Mouse (Mus musculus) testis, adult 2 months (tissue): Measurements from ENCODE around the gene Boll. TPM values are rescaled to one million over a fixed set of nuclear protein-coding genes. Genes with fewer than 3 reads are reported as not detected.

Experiments used
- H3K27ac ChIP-seq: fragments of 200-500 bp; 2 replicates; pipeline ENCODE4 v1.5.1; 2012; ENCODE audit warnings: low read depth, low read length; ENCODE audit not compliant: control insufficient read depth, insufficient read depth
- H3K27me3 ChIP-seq: fragments of 200-500 bp; 2 replicates; pipeline ENCODE4 v1.6.1; 2012; ENCODE audit warnings: mild to moderate bottlenecking, low read length, moderate library complexity; ENCODE audit not compliant: control insufficient read depth, insufficient read depth
- H3K36me3 ChIP-seq: fragments of 200-500 bp; 2 replicates; pipeline ENCODE4 v1.6.1; 2012; ENCODE audit warnings: mild to moderate bottlenecking, low read length; ENCODE audit not compliant: control insufficient read depth, insufficient read depth
- H3K4me1 ChIP-seq: fragments of 200-500 bp; 2 replicates; pipeline ENCODE4 v1.6.1; 2012; ENCODE audit warnings: low read length; ENCODE audit not compliant: control insufficient read depth, insufficient read depth
- H3K4me3 ChIP-seq: fragments of 200-500 bp; 2 replicates; pipeline ENCODE4 v1.5.1; 2012; ENCODE audit warnings: low read depth, mild to moderate bottlenecking, low read length, moderate library complexity, mixed read lengths; ENCODE audit not compliant: control insufficient read depth
- CTCF ChIP-seq: fragments of 200-500 bp; IDR thresholded peaks from 2 replicates; pipeline ENCODE4 v1.5.1; 2012; ENCODE audit warnings: low read depth, mild to moderate bottlenecking, inconsistent platforms, low read length, moderate library complexity; ENCODE audit not compliant: control insufficient read depth, insufficient read depth, insufficient replicate concordance
- POLR2A ChIP-seq: fragments of 200-500 bp; IDR thresholded peaks from 2 replicates; pipeline ENCODE4 v1.6.1; 2012; ENCODE audit warnings: low read depth, mild to moderate bottlenecking, inconsistent platforms, low read length, moderate library complexity; ENCODE audit not compliant: control insufficient read depth
- polyA plus RNA-seq: library from polyadenylated mRNA; depleted of rRNA; stranded (reverse); fragments of >200 nt; gene quantifications from 2 replicates; pipeline ENCODE4 v1.2.3, GENCODE M21; 2012

Boll gene
- polyA plus RNA-seq, 1 experiment = 152 TPM

DNA sequence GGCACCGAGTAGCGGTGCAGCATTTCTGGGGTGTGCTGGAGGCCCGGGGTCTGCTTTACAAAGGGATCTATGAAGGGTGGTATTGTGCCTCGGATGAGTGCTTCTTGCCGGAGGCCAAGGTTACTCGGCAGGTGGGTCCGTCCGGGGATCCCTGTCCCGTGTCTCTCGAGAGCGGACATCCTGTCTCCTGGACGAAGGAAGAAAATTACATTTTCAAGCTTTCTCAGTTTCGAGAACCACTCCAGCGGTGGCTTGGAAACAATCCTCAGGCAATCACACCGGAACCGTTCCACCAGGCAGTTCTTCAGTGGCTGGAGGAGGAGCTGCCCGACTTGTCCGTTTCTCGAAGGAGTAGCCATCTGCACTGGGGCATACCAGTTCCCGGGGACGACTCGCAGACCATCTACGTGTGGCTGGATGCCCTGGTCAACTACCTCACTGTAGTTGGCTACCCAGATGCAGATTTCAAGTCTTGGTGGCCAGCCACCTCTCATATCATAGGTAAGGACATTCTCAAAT is 125.6 kb downstream of the Boll start:
- peaks cover 5% of the 10 kb centered on the region for H3K4me1 ChIP-seq
- peak overlapping the region; percentile 74 for H3K27ac ChIP-seq
- peak overlapping the region; percentile 90 for H3K4me3 ChIP-seq
- no peaks in the 10 kb centered on the region for H3K27me3 ChIP-seq
- no peaks in the 10 kb centered on the region; the same call in 1 of the 2 replicates for H3K36me3 ChIP-seq
- no peak for TF ChIP-seq POLR2A
- no peak for TF ChIP-seq CTCF

DNA sequence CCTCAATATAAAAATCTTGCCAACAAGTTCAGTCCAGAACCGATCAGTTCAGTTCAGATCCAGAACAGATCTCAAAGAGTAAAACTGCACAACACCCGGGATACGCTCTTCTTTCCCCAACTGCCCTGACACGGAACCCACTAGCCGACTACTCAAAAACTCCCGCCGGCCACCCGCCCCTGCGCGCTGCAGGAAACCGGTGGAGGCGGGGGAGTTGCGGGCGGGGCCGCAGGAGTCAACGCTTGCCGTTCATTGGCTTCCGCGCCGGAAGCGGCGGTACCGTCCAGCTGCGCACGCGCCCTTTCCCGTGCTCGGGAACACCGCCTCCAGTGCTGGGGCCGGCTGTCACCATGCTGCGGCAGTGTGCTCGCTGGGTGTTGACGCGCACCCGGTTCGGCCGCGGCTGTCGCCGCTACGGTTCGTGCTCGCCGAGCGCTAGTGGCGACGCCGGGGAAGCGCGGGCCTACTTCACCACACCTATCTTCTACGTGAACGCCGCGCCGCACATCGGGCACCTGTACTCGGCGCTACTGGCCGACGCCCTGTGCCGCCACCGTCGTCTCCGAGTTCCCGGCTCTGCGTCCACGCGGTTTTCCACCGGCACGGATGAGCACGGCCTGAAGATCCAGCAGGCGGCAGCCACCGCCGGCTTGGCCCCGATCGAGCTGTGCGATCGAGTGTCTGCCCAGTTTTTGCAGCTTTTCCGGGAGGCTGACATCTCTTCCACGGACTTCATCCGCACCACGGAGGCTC is 126.2 kb downstream of the Boll start, which contains the start of gene Mars2:
Gene Mars2, plus strand, starts transcription at position 288 of the 753 bp plus-strand sequence.
- H3K4me1 ChIP-seq = peaks cover 5% of the 10 kb centered on the region
- H3K27ac ChIP-seq = peak within 1 kb of the TSS; percentile 75
- H3K27me3 ChIP-seq = no peaks in the 10 kb centered on the region
- H3K4me3 ChIP-seq = peak within 1 kb of the TSS; percentile 90
- TF ChIP-seq CTCF (no peak), POLR2A (peak; percentile 93)
- H3K36me3 ChIP-seq = no peaks in the 10 kb centered on the region; the same call in 1 of the 2 replicates

DNA sequence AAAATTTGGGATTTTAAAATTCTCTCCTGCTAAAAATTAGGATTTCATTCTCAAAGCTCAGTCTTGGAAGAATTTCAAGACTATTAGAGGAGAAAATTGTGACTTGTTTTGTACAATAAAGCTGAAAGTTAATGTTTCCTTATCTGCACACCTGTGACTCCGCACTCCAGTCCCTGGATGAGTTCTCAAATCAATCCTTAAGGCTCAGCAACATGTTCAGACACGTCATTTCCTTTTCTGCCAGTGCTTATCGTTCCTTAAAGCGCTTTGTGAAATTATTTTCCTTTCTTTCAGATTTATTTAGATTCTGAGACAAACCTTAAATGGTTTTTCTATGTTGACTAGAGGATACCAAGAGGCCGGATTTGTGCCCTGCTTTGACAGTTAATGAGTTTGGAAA is 126.8 kb downstream of the Boll start:
- Histone ChIP-seq H3K27me3 (no peaks in the 10 kb centered on the region), H3K4me3 (peak overlapping the region; percentile 90; the same call in 1 of the 2 replicates), H3K4me1 (peaks cover 5% of the 10 kb centered on the region), H3K36me3 (no peaks in the 10 kb centered on the region; the same call in 1 of the 2 replicates), H3K27ac (peak overlapping the region; percentile 75)
- TF ChIP-seq CTCF = no peak
- TF ChIP-seq POLR2A = no peak

DNA sequence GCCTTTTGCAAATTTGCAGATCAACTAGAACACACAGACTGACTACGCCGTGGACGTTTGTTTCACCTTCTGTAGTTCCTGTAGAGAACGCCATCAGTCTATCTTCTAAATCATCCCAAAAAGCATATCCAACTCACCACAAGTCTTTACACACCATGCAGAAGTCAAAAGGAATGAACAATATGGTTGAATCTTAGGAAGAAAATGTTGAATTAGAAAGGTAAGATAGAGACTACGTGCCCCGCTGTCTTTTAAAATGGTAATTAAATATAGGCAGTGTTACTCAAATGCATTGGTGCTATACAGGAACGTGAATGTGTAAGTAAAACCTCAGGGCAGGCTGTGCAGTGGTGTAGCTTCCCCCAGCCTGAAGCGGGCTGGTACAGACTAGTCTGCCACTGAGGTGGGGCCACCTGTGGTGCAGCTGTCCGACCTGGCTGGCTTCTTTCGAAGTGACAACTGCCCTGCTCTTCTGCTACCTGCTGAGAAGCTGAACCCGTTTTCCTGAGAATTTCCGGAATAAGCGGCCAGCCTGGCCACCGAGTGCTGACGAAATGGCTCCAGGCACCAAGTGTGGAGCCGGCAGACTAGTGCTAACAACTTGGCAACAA is 128.3 kb downstream of the Boll start:
- H3K36me3 ChIP-seq = no peaks in the 10 kb centered on the region; the same call in 1 of the 2 replicates
- H3K27ac ChIP-seq = no peak overlapping the region
- H3K27me3 ChIP-seq = no peaks in the 10 kb centered on the region
- peaks cover 5% of the 10 kb centered on the region for H3K4me1 ChIP-seq
- peak overlapping the region; percentile 29; the same call in 1 of the 2 replicates for H3K4me3 ChIP-seq
- TF ChIP-seq POLR2A = no peak
- no peak for TF ChIP-seq CTCF

- no peak for TF ChIP-seq CTCF
- TF ChIP-seq POLR2A = no peak
- no peaks in the 10 kb centered on the region; the same call in 1 of the 2 replicates for H3K36me3 ChIP-seq
- no peak overlapping the region for H3K4me3 ChIP-seq
- no peaks in the 10 kb centered on the region for H3K27me3 ChIP-seq
- peaks cover 5% of the 10 kb centered on the region for H3K4me1 ChIP-seq
- no peak overlapping the region for H3K27ac ChIP-seq
Measured at GRCm38 (mm10) chr1:55228256-55228884, 134.9 kb downstream of the Boll start.

DNA sequence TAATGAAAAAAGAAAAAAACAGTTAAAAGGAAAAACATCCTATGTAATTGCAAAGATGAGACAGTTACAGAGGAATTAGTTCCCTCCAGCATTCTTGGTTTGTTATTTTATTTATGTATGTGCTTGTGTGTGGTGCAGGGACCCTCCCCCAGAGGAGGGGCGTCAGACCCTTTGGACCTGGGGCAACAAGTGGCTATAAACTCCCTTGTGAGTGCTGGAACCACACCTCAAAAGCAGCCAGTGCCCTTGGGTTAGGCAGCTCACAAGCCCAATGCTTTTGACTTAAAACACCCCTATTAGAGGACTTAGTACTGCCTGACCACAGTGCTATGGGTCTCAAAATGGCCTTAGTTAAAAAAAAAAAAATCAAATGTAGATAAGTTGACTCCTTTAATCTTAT is 135.9 kb downstream of the Boll start:
- no peaks in the 10 kb centered on the region for H3K27me3 ChIP-seq
- H3K4me3 ChIP-seq = no peak overlapping the region
- H3K4me1 ChIP-seq = peaks cover 5% of the 10 kb centered on the region
- TF ChIP-seq CTCF (no peak), POLR2A (no peak)
- no peak overlapping the region for H3K27ac ChIP-seq
- H3K36me3 ChIP-seq = no peaks in the 10 kb centered on the region

DNA sequence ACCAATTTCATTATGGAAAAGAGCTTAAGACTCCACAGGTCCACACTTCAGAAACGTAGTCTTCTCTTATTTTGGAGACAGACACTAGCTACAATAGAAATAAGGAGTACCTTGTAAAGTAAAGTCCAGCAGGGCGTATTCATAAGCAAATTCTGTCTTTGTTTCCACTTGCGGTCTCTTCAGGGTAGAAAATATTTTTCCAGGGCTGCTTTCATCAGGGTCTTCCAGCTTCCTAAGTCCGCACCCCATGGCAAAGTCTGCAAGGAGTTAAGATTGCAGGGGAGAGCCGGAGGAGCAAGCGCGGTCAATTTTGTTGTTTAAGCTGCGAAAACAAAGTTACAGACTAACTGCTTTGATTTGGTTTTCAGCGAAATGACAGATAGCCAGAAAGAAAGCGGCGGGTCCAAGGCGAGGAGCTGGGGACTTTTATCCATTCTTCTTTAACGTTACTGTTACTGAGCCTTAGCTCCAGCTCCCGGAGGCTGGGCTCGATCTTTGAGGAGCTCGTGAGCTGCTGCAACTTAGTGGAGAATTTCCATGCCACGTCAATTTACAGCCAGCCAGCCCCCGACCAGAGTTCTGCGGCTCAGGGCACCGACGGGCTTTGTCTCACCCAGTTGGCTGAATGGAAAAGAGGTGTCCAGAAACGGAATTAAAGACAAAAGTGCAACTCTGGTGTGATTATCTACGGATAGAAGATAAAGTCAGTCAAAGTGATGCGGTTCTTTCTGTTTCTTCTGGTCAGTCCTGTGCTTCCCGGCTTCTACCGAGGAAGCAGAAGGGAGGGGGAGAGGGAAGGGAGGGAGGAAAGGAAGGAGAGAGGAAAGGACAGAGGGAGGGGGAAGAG is 137.0 kb downstream of the Boll start, which contains the start of gene Rftn2:
Gene Rftn2, minus strand, starts transcription at position 772 of the 847 bp plus-strand sequence.
- H3K4me1 ChIP-seq = peaks cover 5% of the 10 kb centered on the region
- no peaks in the 10 kb centered on the region for H3K36me3 ChIP-seq
- peak within 1 kb of the TSS; percentile 53; the same call in 1 of the 2 replicates for H3K27ac ChIP-seq
- H3K4me3 ChIP-seq = peak within 1 kb of the TSS; percentile 58
- H3K27me3 ChIP-seq = no peaks in the 10 kb centered on the region
- no peak for TF ChIP-seq POLR2A
- no peak for TF ChIP-seq CTCF
